Mouse (Mus musculus): Measurements from ENCODE around the gene Mzf1.
"Not testable (repeated sequence)": the region's sequence is repeated elsewhere in the genome, so short reads cannot be mapped to it uniquely, and the experiment has no call there.

Mzf1 gene

DNA sequence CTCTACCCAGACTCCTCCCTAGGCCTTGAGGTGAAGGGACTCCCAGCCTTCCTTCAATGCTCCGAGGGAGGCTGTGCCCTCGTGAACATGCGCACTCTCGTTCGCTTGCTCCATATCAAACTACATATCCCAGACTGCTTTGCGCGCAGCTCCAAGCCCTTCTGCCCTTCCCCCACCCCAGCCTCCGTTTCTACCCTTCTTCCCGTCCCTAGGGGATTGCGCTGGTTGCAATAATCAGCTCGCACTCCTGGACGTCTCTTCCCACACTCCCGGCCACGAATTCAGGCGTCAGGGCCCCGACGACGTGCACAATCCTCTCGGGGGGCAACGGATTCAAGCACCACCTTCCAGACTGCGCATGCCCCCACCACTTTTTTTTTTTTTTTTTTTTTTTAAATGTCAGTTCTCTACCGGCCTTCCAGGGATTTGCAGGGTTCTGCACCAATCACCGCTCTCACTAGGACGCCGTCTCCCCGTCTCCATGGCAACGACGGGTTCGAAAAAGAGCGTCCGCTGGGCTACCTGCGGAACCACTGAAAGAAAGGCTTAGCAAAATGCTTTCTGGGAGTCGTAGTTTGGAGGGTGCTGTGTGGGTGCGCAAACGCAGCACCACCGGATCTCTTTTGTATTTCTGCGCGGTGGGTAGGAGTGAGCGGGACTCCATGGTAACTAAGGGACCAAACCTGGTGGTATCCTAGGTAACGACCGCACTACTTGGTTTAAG lies at the start of gene Mzf1:
Gene Mzf1 (minus strand): TSS at position 478 of the 724 bp plus-strand sequence.
- peak; percentile 87 to 88 for DNase-seq (ENCODE audit: low read depth in 2 of 2, low spot score in 2 of 2)

- DNase-seq (ENCODE audit: low read depth in 2 of 2, low spot score in 2 of 2), result no peak
Observed at GRCm38 (mm10) chr7:13095073-13095472, 40.5 kb upstream of the Mzf1 start, which contains the start of gene Vmn1r85. Gene Vmn1r85, minus strand, starts transcription at chr7:13095173.

DNA sequence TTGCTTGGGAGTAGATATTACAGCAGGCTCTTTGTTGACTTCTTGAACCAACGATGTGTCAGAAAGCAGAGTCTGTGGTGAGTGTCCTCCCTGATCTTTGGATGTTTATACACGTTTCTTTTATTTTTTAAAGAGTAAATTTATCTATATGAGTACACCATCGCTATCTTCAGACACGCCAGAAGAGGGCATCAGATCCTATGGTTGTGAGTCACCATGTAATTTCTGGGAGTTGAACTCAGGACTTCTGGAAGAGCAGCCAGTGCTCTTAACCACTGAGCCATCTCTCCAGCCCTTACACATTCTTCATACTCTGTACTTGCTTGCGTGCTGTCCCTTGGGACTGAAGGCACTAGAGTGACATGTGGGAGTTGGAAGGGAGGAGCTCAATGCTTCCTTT lies 17.7 kb upstream of the Mzf1 start:
- no peak for DNase-seq (ENCODE audit: low read depth in 2 of 2, low spot score in 2 of 2)

DNA sequence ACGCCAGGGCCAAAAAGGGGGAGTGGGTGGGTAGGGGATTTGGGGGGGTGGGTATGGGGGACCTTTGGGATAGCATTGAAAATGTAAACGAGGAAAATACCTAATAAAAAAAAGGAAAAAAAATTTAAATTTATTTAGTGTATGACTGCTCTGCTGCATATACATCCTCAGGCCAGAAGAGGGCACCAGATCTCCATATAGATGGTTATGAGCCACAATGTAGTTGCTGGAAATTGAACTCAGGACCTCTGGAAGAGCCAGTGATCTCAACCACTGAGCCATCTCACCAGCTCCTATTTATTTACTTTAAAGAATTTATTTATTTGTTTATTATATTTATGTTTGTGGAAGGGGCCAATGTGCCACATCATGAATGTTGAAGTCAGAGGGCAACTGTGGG lies 8.8 kb upstream of the Mzf1 start:
- DNase-seq (ENCODE audit: low read depth in 2 of 2, low spot score in 2 of 2), result not testable (repeated sequence)

- DNase-seq (ENCODE audit: low read depth in 2 of 2, low spot score in 2 of 2), result no peak
Observed at GRCm38 (mm10) chr7:13059536-13059935, 5.0 kb upstream of the Mzf1 start.

- no peak for DNase-seq (ENCODE audit: low read depth in 2 of 2, low spot score in 2 of 2)
Observed at GRCm38 (mm10) chr7:13056913-13057700, 2.5 kb upstream of the Mzf1 start.

DNA sequence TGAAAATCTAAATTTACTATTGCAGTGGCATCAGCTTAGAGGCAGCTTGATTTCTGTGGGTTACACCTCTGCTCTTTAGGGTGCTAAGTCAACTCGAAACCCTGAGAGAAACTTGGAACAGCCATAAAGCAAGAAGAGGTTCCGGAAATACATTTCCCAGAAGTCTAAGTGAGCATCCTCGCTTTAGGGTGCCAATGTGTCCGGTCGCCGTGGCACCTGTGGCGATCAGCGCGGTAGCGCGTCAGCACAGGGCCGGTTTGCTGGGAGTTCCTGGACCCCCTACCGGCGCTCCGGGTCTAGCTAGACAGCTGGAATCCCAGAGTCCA lies 640 bp downstream of the Mzf1 start:
- no peak for DNase-seq (ENCODE audit: low read depth in 2 of 2, low spot score in 2 of 2)

DNA sequence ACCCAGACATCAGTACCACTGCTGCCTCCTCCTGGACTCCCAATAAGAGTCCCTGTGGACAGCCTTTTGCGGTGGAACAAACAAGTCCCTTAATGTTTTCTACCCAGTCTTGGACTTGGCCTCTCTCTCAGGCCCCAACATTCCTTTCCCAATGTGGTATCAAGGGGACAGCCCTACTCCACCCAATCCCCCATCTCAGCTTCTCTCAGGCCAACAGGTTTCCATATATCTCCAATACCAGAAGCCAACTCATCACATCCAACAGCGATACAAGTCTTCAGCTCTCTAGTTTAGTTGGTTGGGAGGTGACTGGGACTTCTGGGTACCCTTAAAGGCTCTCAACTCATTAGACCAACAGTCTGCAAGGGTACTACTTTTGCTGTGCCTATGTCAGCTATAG lies 1.1 kb downstream of the Mzf1 start:
- no peak for DNase-seq (ENCODE audit: low read depth in 2 of 2, low spot score in 2 of 2)

GRCm38 (mm10) chr7:13053001-13053400 lies 1.6 kb downstream of the Mzf1 start:
- DNase-seq (ENCODE audit: low read depth in 2 of 2, low spot score in 2 of 2), result no peak

DNA sequence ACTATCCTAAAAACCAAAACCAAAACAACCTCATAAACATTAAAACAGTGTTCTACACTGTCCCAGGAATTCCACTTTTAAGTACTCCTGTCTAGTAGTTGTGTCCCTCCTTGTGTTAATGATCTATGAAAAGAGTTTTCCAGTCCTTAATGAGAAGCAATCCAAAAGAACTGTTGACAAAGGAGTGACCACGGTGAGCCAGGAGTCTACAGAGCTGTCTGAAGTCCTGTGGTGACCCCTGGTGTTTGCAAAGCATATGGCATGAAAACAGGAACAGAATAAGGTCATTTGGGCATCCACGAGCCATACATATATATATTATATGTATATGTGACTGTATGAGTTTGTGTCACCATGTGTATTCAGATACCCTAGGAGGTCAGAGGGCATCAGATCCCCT lies 8.5 kb downstream of the Mzf1 start:
- peak; percentile 60 to 67 for DNase-seq (ENCODE audit: low read depth in 2 of 2, low spot score in 2 of 2)

DNA sequence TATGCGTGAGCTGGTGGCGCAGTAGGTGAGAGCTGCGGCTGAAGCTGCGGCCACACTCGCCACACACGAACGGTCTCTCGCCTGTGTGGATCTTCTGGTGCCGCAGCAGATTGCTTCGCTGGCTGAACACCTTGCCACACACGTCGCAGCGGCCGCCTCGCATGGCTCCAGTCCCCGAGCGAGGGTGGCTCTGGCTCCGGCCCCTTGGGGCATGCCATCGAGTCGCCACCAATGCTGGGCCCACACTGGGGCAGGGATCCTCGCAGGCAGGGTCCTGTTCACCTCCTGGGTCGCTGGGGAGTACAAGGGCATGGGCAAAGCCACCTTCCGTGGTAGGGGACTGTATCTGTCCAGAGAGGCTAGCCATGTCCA lies 10.3 kb downstream of the Mzf1 start:
- no peak for DNase-seq (ENCODE audit: low read depth in 2 of 2, low spot score in 2 of 2)

DNA sequence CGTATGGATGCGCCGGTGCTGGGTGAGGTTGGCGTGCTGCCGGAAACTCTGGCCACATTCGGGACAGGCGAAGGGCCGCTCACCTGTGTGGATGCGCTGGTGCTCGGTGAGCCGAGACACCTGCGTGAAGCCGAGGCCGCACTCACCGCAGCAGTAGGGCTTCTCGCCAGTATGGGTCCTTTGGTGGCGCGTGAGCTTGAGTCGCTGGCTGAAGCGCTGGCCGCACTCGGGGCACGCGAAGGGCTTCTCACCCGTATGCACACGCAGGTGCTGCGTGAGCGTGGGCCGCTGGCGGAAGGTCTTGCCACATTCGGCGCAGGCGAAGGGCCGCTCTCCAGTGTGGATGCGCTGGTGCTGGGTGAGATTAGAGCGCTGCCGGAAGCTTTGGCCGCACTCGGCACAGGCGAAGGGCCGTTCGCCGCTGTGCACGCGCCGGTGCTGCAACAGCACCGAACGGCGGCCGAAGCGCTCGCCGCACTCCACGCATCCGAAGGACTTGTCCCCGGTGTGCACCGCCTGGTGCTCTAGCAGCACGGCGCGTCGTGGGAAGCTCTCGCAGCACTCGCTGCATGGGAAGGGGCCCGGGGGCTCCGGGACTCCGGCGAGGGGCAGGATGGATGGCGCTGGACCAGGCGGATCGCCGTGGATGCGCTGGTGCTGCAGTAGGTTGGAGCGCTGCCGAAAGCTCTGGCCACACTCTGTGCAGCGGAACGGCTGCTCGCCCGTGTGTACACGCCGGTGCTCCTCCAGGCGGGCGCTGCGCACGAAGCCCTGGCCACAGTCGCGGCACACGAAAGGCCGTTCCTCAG lies 10.9 kb downstream of the Mzf1 start:
- DNase-seq (ENCODE audit: low read depth in 2 of 2, low spot score in 2 of 2), result no peak

DNA sequence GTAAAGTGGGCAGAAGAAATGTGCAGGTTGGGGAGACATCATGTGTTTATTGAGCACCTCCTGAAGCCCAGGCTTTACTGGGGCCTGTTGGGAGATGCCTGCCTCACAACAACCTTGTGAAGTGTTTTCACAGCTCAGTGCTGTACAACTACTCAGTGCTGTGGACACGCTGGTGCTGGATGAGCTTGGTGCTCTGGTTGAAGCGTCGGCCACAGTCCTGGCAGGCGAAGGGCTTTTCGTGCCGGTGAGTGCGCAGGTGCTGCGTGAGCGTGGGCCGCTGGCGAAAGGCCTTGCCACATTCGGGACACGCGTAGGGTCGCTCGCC lies 11.5 kb downstream of the Mzf1 start:
- no peak for DNase-seq (ENCODE audit: low read depth in 2 of 2, low spot score in 2 of 2)

DNA sequence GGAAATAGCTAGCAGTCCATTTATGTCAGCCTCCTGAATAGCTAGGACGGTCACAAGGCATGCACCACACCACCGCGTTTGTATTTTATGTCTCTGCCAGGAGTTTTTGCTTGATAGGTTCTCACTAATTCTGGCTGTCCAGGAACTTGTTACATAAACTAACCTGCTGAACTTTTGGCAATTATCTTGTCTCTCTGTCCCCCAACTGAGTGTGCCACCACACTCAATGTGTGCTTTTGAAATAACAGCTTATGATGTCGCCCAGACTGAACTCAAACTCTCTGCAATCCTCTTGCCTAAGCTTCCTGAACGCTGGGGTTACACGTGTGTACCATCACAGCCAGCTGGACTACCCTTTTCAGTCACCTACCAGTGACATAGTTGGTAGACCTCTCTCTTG lies 12.1 kb downstream of the Mzf1 start:
- no peak for DNase-seq (ENCODE audit: low read depth in 2 of 2, low spot score in 2 of 2)

DNA sequence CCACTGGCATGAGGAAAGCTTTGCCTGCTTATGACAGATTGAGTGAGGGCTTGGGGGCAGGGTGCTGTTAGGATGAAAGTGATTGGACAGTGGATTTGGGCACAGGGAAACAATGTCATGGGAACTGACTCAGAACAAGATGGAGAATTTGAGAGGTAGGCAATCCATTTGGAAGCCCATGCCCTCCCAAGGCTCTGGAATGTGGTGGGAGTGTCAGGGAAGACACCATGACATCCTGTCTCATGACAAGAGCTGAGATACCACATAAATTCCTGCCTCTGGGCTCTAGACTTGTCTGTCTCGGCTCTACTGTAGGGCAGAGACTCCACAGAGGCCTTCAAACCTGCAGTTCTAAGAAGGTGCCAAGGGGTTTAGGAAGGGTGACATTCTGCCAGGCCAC lies 13.3 kb downstream of the Mzf1 start:
- no peak for DNase-seq (ENCODE audit: low read depth in 2 of 2, low spot score in 2 of 2)

DNA sequence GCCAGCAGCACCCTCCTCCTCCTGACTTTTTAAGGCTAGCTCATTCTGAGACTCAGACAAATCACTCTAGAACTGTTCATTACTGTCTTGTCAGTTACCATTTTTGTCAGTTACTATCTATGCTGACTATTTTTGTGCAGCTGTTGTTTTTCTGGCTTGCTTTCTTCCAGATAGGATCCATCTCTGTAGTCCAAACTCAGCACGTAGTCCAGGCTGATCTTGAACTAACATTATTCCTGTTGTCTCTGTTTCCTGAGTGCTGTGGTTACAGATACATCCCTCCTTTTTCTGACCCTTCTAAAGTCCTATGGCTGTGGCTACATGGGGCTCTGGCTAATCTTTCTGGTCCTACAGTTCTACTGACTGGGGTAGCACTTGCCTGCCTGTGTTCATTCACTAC lies 15.4 kb downstream of the Mzf1 start:
- no peak for DNase-seq (ENCODE audit: low read depth in 2 of 2, low spot score in 2 of 2)

- no peak for DNase-seq (ENCODE audit: low read depth in 2 of 2, low spot score in 2 of 2)
Observed at GRCm38 (mm10) chr7:13038621-13039169, 15.9 kb downstream of the Mzf1 start.

DNA sequence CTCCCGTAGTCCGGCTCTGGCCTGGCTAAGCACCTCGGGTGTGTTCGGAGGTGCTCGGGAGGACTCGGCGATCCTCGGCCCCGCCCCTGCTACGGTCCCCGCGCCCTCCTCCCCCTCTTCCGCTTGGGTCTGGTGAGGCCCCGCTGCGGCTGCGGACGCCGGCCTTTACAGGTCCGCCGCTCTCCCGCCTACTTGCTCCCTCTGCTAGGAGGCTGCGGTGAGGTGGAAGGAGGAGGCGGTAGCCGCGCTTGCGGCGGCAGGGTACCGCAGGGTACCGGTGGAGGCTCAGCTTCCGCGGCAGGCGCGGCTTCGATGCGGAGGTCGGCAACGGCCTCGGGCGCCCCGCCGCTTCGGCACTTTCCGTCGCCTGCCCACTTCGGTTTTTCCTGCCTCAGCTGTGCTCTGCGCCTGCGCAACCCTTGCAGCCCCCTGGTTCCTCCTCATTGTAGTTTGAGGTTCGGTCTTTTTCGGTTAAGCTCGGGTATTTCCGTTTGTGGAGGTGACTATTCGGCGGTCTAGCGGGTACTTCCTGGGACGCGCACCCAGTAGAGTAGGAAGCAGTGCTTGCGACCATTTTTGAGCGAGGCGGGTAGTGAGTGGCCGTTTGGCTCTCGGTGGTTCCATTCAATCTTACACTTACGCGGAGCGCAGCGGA lies 16.5 kb downstream of the Mzf1 start, which contains the start of gene Ube2m:
Gene Ube2m (minus strand): TSS at position 375 of the 655 bp plus-strand sequence.
- DNase-seq (ENCODE audit: low read depth in 2 of 2, low spot score in 2 of 2), result peak; percentile 99

DNA sequence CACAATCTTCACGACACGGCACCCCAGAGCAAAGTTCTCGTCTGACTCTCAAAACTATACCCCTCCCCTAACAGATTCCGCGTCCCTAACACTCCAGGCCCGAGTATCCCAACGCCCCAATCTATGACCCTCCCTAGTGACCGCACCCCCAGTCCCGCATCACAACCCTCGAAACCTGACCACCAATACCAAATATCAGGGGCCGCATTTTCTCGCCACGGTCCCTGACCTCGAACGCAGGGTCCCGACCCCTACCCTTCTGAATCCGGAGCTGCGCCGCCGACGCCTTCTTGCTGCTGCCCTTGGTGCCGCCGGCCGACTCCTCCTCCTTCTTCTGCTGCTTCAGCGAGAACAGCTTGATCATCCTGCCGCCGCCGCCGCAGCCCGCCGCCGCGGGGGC lies 17.2 kb downstream of the Mzf1 start:
- no peak for DNase-seq (ENCODE audit: low read depth in 2 of 2, low spot score in 2 of 2)

- no peak for DNase-seq (ENCODE audit: low read depth in 2 of 2, low spot score in 2 of 2)
Observed at GRCm38 (mm10) chr7:13036806-13037205, 17.8 kb downstream of the Mzf1 start.

GRCm38 (mm10) chr7:13035211-13035855 lies 19.2 kb downstream of the Mzf1 start:
- DNase-seq (ENCODE audit: low read depth in 2 of 2, low spot score in 2 of 2), result no peak

Data from CD8-positive naive resting alpha-beta T cell, adult 2 months (primary cell).